Mouse (Mus musculus) heart, adult 2 months (tissue): Measurements from ENCODE around the gene Spdya. TPM values are rescaled to one million over a fixed set of nuclear protein-coding genes. Genes with fewer than 3 reads are reported as not detected.
"Not testable (repeated sequence)": the region's sequence is repeated elsewhere in the genome, so short reads cannot be mapped to it uniquely, and the experiment has no call there.

ENCODE experiments used
- DNase-seq, 2 experiments: peaks; one replicate each; pipeline ENCODE4 v3.0.0; 2021
- H3K27ac ChIP-seq: fragments of 200-600 bp; 2 replicates; pipeline ENCODE4 v1.8.1; 2022
- H3K27me3 ChIP-seq: fragments of 200-500 bp; 2 replicates; pipeline ENCODE4 v1.6.1; 2012; ENCODE audit warnings: mild to moderate bottlenecking, low read length, inconsistent platforms, mixed read lengths; ENCODE audit not compliant: control insufficient read depth, insufficient read depth
- H3K36me3 ChIP-seq: fragments of 200-500 bp; 2 replicates; pipeline ENCODE4 v1.6.1; 2012; ENCODE audit warnings: low read length, inconsistent platforms; ENCODE audit not compliant: control insufficient read depth, insufficient read depth
- H3K4me1 ChIP-seq: fragments of 200-500 bp; 2 replicates; pipeline ENCODE4 v1.6.1; 2011; ENCODE audit warnings: low read length; ENCODE audit not compliant: control insufficient read depth, insufficient read depth
- H3K4me3 ChIP-seq: fragments of 200-600 bp; 2 replicates; pipeline ENCODE4 v1.8.1; 2022
- H3K79me2 ChIP-seq: fragments of 200-500 bp; replicated peaks from 2 replicates; pipeline ENCODE4 v1.6.1; 2012; ENCODE audit warnings: mild to moderate bottlenecking, inconsistent platforms, low read length, moderate library complexity, mixed read lengths; ENCODE audit not compliant: control insufficient read depth, insufficient read depth
- H3K9ac ChIP-seq: fragments of 200-500 bp; 2 replicates; pipeline ENCODE4 v1.6.1; 2012; ENCODE audit warnings: low read depth, mild to moderate bottlenecking, control low read depth, inconsistent platforms, low read length, mixed read lengths
- CTCF ChIP-seq: fragments of 200-600 bp; IDR thresholded peaks from 2 replicates; pipeline ENCODE4 v1.8.1; 2022; ENCODE audit warnings: antibody characterized with exemption, mild to moderate bottlenecking, moderate library complexity
- EP300 ChIP-seq: fragments of 200-500 bp; IDR thresholded peaks from 2 replicates; pipeline ENCODE4 v1.6.1; 2011; ENCODE audit warnings: low read depth, low read length, control low read depth; ENCODE audit not compliant: insufficient read depth
- POLR2A ChIP-seq: fragments of 200-500 bp; IDR thresholded peaks from 2 replicates; pipeline ENCODE4 v1.6.1; 2011; ENCODE audit warnings: mild to moderate bottlenecking, low read depth, low read length, control low read depth; ENCODE audit not compliant: insufficient read depth
- WGBS: fragments of 180-500 bp; shearing (Covaris S2); methylation state at CpG from one replicate; pipeline ENCODE4 v1.1.7; 2018; 5-methylcytosine and 5-hydroxymethylcytosine counted together
- intact Hi-C: fragments of 180-260 bp; cut with DNase I; formaldehyde crosslinking; loops from one replicate; pipeline ENCODE4 v1.15.1; 2025
- polyA plus RNA-seq: library from polyadenylated mRNA; depleted of rRNA; stranded (reverse); fragments of >200 nt; gene quantifications from 2 replicates; pipeline ENCODE4 v1.2.3, GENCODE M21; 2012; rRNA removed
- total RNA-seq, 2 experiments: library from RNA; stranded (reverse); gene quantifications; 2 replicates each; pipeline ENCODE4 v1.2.3; 2021

Gene Spdya
- total and polyA plus RNA-seq, 3 experiments: 0.37 TPM; not detected in 2

DNA sequence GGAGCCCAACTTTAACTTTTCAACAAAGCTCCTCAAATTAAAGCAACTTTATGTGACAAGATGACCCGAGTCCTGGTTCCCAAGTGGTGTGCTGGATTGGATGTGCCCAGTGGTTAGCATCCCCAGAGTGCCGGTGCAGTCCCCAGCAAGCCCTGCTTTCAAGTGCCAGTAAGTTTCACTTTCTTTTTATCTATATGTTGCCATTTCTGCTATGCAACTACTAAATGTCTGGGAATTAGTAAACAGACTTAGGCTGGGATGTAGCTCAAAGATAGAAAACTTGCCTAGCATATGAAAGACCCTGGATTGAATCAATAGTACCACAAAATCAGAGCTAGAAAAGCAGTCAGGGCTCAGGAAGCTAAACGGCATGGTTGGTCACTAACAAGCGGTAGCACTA is 66.1 kb downstream of the Spdya start:
- no peak for DNase-seq
- Histone ChIP-seq H3K27ac (no peak overlapping the region), H3K79me2 (peaks cover 6% of the 10 kb centered on the region), H3K9ac (no peak overlapping the region), H3K4me1 (peaks cover 5% of the 10 kb centered on the region), H3K36me3 (peaks cover 5% of the 10 kb centered on the region), H3K27me3 (no peaks in the 10 kb centered on the region), H3K4me3 (no peak overlapping the region)
- TF ChIP-seq EP300 (no peak), CTCF (no peak), POLR2A (no peak)
- 43% methylated on average over 4 of the region's 4 CpGs for WGBS
- intact Hi-C loops: loop anchor here (5.0 to 10.0 kb wide), 2 partner anchors 66 to 143 kb away; partner anchors contain the start of genes Smchd1 and Spdya

DNA sequence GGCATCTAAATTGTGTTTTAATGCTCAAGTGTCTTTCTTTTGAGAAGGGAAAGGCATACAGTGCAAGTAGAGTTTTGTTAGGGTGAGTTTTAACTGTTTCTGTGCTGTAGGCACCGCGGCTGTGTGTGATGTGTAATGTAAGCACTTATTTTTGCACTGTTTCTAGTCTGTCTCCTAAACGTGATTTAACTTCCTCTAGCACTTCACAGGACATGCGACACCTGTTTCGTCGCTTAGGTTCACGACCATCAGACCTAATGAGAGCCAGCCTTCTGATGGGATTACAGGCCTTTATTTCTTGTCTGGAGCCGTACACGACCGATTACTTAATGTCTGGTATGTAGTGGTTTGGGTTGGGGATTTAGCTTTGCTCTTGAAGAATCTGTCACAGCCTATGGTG is 79.9 kb downstream of the Spdya start:
- no peaks in the 10 kb centered on the region for H3K36me3 ChIP-seq
- H3K4me3 ChIP-seq: no peak overlapping the region
- peaks cover 3% of the 10 kb centered on the region; the same call in 1 of the 2 replicates for H3K79me2 ChIP-seq
- DNase-seq: no peak
- no peaks in the 10 kb centered on the region for H3K27me3 ChIP-seq
- no peak overlapping the region for H3K9ac ChIP-seq
- H3K4me1 ChIP-seq: no peaks in the 10 kb centered on the region
- intact Hi-C loops: no loop called here
- TF ChIP-seq POLR2A: no peak
- no peak for TF ChIP-seq EP300
- no peak for TF ChIP-seq CTCF
- WGBS: 91% methylated on average over 10 of the region's 10 CpGs
- H3K27ac ChIP-seq: no peak overlapping the region

DNA sequence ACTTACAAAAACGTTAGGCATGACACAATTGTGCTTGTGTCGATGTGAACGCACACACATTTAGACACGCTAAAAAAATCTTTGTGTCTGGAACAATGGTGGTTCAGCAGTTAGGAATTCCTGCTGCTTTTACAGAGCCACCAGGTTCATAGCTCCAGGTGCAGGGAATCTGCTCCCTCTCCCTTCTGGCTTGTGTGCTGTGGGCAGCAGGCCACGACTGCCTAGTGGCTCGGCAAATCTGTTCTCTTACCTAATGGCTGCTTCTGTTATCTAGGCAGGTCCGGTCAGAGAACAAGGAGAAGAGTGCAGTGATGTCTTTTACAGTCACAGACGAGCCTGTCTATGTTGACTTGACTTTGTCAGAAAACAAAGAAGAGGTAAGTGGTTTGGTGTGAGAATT is 81.5 kb downstream of the Spdya start:
- no peak for DNase-seq
- intact Hi-C loops: no loop called here
- Histone ChIP-seq H3K9ac (no peak overlapping the region), H3K36me3 (no peaks in the 10 kb centered on the region), H3K27ac (no peak overlapping the region), H3K27me3 (no peaks in the 10 kb centered on the region), H3K4me3 (no peak overlapping the region), H3K79me2 (0 out of 2 replicates have a peak, but pooled peaks cover 1% of the 10 kb centered on the region), H3K4me1 (no peaks in the 10 kb centered on the region)
- TF ChIP-seq EP300 (no peak), CTCF (no peak), POLR2A (no peak)
- WGBS: 74% methylated on average over 8 of the region's 8 CpGs

DNA sequence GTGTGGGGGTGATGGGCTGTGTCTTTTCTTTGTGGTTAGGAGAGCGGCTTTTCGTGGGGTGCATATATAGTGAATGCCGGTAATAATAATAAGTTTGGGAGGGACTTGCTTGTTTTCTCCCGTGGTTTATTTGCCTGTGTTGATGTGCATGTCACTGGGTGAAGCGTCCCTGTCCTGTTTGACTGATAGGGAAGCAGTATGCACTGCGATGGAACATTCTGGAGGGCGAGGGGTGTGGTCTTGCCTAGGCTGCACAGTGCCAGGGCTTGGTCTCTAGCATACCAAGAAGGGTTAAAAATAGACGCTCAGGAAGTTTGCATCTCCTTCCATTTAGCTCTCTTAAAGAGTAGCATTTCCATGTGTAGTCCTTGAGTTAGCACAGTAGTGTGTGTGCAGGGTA is 84.9 kb downstream of the Spdya start:
- Histone ChIP-seq H3K4me3 (no peak overlapping the region), H3K79me2 (no peaks in the 10 kb centered on the region), H3K27me3 (no peaks in the 10 kb centered on the region), H3K9ac (no peak overlapping the region), H3K27ac (no peak overlapping the region), H3K36me3 (no peaks in the 10 kb centered on the region; the same call in 1 of the 2 replicates), H3K4me1 (no peaks in the 10 kb centered on the region)
- 88% methylated on average over 8 of the region's 8 CpGs for WGBS
- intact Hi-C loops: no loop called here
- TF ChIP-seq CTCF (no peak), POLR2A (no peak), EP300 (no peak)
- DNase-seq: no peak

DNA sequence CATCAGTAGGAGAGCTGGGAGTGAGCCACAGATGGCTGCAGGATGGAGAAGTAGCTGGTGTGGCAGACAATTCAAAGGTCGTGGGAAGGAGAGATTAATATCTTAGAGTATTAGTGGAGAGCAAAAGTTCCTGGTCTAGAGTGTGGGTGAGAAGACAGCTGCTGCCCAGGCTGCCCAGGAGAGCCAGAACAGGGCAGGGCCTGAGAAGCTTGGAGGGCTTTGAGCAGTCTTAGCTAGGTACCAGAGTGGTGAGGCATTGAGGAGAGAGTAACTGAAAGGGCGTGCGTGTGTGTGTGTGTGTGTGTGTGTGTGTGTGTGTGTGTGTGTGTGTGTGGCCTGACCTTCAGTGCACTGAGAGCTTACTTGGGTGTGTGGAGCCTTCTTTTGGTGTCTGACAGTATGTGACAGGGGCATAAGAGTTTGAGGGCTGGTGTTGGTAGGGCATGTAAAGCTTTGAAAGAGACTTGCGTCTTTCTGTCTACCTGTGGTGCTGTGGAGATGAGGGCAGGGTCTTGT is 85.9 kb downstream of the Spdya start:
- Histone ChIP-seq H3K36me3 (no peaks in the 10 kb centered on the region; the same call in 1 of the 2 replicates), H3K27ac (no peak overlapping the region), H3K4me1 (no peaks in the 10 kb centered on the region), H3K4me3 (no peak overlapping the region), H3K79me2 (no peaks in the 10 kb centered on the region), H3K27me3 (no peaks in the 10 kb centered on the region), H3K9ac (no peak overlapping the region)
- DNase-seq: no peak
- TF ChIP-seq POLR2A (no peak), EP300 (no peak), CTCF (no peak)
- intact Hi-C loops: no loop called here
- WGBS: 81% methylated on average over 4 of the region's 4 CpGs

DNA sequence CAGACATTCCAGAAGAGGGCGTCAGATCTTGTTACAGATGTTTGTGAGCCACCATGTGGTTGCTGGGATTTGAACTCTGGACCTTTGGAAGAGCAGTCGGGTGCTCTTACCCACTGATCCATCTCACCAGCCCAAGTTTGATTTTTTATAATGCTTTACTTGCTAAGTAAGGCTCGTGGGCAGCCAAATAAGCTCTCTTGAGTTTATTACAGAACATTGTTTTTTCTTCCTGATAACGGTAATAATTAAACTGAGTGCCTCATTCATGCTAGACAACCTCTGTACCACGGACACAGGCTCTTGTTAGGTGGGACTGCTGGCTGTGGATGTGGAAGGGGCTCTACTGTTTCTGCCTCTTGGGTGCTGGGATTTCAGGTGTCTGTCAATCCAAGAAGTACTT is 87.2 kb downstream of the Spdya start:
- H3K9ac ChIP-seq, intact Hi-C loops, H3K36me3 ChIP-seq, H3K27me3 ChIP-seq, H3K4me3 ChIP-seq, H3K4me1 ChIP-seq, DNase-seq, H3K27ac ChIP-seq, H3K79me2 ChIP-seq: not testable (repeated sequence)
- WGBS: 78% methylated on average over 5 of the region's 5 CpGs

Other genes starting within 250 kb of the Spdya start
- gene Emilin2, start 240.1 kb upstream of the Spdya start, total RNA-seq: 10 to 100 TPM; 43.3 to 43.5 TPM
- gene Emilin2, start 240.1 kb upstream of the Spdya start, polyA plus RNA-seq: 37.2 and 39.3 TPM in 2 replicates
- under 1 TPM; 0.76 to 0.96 TPM for gene Gm4707, start 92.1 kb upstream of the Spdya start, total RNA-seq
- 0.35 and 0.38 TPM in 2 replicates for gene Gm4707, start 92.1 kb upstream of the Spdya start, polyA plus RNA-seq
- gene Smchd1, start 76.7 kb upstream of the Spdya start, total RNA-seq: 10 to 100 TPM; 16.6 to 18.6 TPM
- gene Smchd1, start 76.7 kb upstream of the Spdya start, polyA plus RNA-seq: 4.9 and 10.2 TPM in 2 replicates
- under 1 TPM; 0.37 to 0.61 TPM for gene Ndc80, start 25.2 kb upstream of the Spdya start, total RNA-seq
- gene Ndc80, start 25.2 kb upstream of the Spdya start, polyA plus RNA-seq: not detected in 2 replicates
- 10 to 100 TPM; 19.1 to 21.9 TPM for gene Wdr43, start 63.8 kb downstream of the Spdya start, total RNA-seq
- 8.4 and 11.1 TPM in 2 replicates for gene Wdr43, start 63.8 kb downstream of the Spdya start, polyA plus RNA-seq
- 1 to 10 TPM; 5.4 to 5.5 TPM for gene Togaram2, start 121.2 kb downstream of the Spdya start, total RNA-seq
- gene Togaram2, start 121.2 kb downstream of the Spdya start, polyA plus RNA-seq: 5.3 and 5.9 TPM in 2 replicates
- under 1 TPM; 0.26 to 0.45 TPM for gene Pcare, start 200.8 kb downstream of the Spdya start, total RNA-seq
- 0.02 and 0.15 TPM in 2 replicates for gene Pcare, start 200.8 kb downstream of the Spdya start, polyA plus RNA-seq
- gene Clip4, start 216.4 kb downstream of the Spdya start, total RNA-seq: 100 to 1,000 TPM; 220 to 268 TPM
- 121 and 213 TPM in 2 replicates for gene Clip4, start 216.4 kb downstream of the Spdya start, polyA plus RNA-seq